Mouse (Mus musculus) cerebellum, adult 2 months (tissue): Measurements from ENCODE around the gene Il4i1. TPM values are rescaled to one million over a fixed set of nuclear protein-coding genes. Genes with fewer than 3 reads are reported as not detected.

ENCODE experiments used
- DNase-seq, 2 experiments: peaks; one replicate each; pipeline ENCODE4 v3.0.0; 2021
- H3K27ac ChIP-seq: fragments of 200-500 bp; 2 replicates; pipeline ENCODE4 v1.5.1; 2012; ENCODE audit warnings: low read length, control low read depth, inconsistent platforms; ENCODE audit not compliant: insufficient read depth
- H3K27me3 ChIP-seq: fragments of 200-500 bp; 2 replicates; pipeline ENCODE4 v1.6.1; 2012; ENCODE audit warnings: inconsistent platforms, mild to moderate bottlenecking, low read length, moderate library complexity; ENCODE audit not compliant: control insufficient read depth, insufficient read depth
- H3K4me1 ChIP-seq: fragments of 200-500 bp; 2 replicates; pipeline ENCODE4 v1.6.1; 2011; ENCODE audit warnings: low read length; ENCODE audit not compliant: control insufficient read depth, insufficient read depth
- H3K4me3 ChIP-seq: fragments of 200-500 bp; replicated peaks from 2 replicates; pipeline ENCODE3; 2011; ENCODE audit warnings: mild to moderate bottlenecking, low read depth, low read length, control low read depth; ENCODE audit not compliant: insufficient read depth
- CTCF ChIP-seq: fragments of 200-500 bp; IDR thresholded peaks from 2 replicates; pipeline ENCODE4 v1.5.1; 2011; ENCODE audit warnings: low read depth, mild to moderate bottlenecking, control low read depth, low read length, moderate library complexity, borderline replicate concordance; ENCODE audit not compliant: insufficient read depth
- POLR2A ChIP-seq: fragments of 200-500 bp; IDR thresholded peaks from 2 replicates; pipeline ENCODE4 v1.6.1; 2011; ENCODE audit warnings: low read length, control low read depth, borderline replicate concordance; ENCODE audit not compliant: insufficient read depth
- WGBS: fragments of 180-500 bp; shearing (Covaris S2); methylation state at CpG from one replicate; pipeline ENCODE4 v1.1.7; 2018; 5-methylcytosine and 5-hydroxymethylcytosine counted together
- polyA plus RNA-seq: library from polyadenylated mRNA; depleted of rRNA; stranded (reverse); fragments of >200 nt; gene quantifications from 2 replicates; pipeline ENCODE4 v1.2.3, GENCODE M21; 2012

Il4i1 gene
- polyA plus RNA-seq, 1 experiment = 1.9 TPM

DNA sequence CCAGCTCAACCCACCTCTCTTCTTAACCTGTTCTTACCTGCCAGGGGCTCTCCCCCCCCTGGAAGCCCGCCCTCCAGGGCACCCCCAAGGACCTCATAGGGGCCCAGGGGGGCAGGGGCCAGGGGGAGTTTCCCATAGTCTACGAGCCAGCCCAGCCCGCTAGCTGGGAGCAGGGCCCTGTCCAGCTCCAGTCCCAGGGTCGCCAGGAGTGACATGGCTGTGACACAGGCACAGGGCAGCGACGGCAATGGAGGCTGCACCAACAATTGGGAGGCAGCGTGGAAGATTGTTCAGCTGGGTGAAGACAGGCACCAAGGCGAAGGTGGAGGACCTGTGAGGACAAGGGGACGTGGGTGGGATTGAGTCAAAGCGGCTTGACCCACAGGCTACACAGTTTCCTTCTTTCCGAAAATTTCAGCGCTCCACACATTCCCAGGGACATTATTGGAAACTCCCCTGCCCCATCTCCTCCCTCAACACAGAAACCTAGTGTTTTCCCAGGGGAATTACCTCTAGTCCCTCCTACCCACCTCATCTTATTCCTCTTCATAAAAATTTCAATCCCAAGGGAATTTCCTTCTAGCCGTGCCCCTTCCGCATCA is 1.1 kb upstream of the Il4i1 start:
- Histone ChIP-seq H3K27me3 (no peaks in the 10 kb centered on the region), H3K27ac (no peak overlapping the region), H3K4me3 (peak overlapping the region; percentile 83), H3K4me1 (peaks cover 13% of the 10 kb centered on the region)
- 24% methylated on average over 14 of the region's 14 CpGs for WGBS
- DNase-seq = peak; percentile 34 to 41
- no peak for TF ChIP-seq POLR2A
- no peak for TF ChIP-seq CTCF

DNA sequence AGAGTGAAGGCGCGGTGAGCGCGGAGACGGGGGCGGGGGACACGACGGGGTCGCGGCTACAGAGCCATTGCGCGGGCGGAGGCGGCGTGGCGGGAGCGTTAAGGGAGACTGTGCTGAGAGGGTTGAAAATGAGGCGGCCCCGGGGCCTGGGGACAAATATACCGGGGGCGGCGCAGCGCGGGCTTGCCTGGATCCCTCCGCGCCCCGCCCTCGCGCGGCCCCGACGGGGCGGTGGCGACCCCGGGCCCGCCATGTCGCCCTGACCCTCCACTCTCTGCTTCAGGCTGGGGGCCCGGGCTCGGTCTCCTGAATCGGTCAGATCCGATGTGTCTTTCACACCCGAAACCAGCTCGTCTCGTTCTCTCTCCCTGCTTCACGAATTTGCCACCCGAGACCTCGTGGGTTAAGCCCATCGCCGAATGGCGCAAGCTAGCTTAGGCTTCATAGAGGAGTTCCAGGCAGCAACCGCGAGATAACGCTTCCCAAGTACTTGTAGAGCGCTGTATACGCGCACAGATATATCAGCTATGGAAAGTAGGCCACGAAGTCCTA is 359 bp downstream of the Il4i1 start, which contains the start of gene Atf5:
Gene Atf5, minus strand, starts transcription at position 189 of the 552 bp plus-strand sequence.
- TF ChIP-seq CTCF (no peak), POLR2A (no peak)
- DNase-seq = no peak
- Histone ChIP-seq H3K4me3 (peak within 1 kb of the TSS; percentile 83), H3K4me1 (peaks cover 14% of the 10 kb centered on the region), H3K27me3 (no peaks in the 10 kb centered on the region), H3K27ac (peak within 1 kb of the TSS; percentile 79)
- under 1% methylated on average over 57 of the region's 57 CpGs for WGBS

DNA sequence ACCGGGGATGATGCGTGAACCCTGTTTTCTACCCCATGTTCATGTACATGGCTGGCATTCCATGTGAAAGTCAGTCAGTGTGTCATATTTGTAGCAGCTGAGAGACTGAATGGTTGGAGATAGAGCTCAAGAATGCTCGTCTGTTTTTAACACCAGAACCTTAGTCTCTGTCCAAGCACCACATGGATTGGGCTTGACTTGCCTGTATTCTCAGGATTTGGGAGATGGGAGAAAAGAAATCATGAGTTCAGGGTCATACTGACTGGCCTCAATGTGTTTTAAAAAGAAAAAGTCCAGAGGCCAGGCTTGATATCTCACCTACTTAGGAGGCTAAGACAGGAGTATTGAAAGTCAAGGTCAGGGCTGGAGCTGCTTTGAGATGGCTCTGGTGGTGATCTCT is 1.3 kb downstream of the Il4i1 start:
- DNase-seq = no peak
- TF ChIP-seq CTCF (no peak), POLR2A (no peak)
- WGBS = 10% methylated on average over 3 of the region's 3 CpGs
- H3K4me1 ChIP-seq = peaks cover 14% of the 10 kb centered on the region
- H3K27ac ChIP-seq = peak overlapping the region; percentile 7; the same call in 1 of the 2 replicates
- H3K4me3 ChIP-seq = peak overlapping the region; percentile 83
- H3K27me3 ChIP-seq = no peaks in the 10 kb centered on the region

DNA sequence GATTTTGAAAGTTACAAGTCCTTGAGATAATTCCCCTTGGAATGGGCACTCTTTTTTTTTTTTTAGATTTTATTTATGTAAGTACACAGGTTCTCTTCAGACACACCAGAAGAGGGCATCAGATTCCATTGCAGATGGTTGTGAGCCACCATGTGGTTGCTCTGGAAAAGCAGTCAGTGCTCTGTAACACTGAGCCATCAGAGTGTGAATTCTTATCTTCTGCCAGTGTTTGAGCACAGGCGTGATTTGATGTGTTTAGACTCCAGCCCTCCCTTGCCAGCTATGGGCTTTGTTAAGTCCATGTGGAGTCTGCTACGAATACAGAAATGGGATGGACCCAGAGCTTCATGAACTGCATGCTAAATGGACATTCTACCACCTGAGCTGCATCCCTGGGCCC is 2.0 kb downstream of the Il4i1 start:
- WGBS = 7% methylated on average over 2 of the region's 2 CpGs

DNA sequence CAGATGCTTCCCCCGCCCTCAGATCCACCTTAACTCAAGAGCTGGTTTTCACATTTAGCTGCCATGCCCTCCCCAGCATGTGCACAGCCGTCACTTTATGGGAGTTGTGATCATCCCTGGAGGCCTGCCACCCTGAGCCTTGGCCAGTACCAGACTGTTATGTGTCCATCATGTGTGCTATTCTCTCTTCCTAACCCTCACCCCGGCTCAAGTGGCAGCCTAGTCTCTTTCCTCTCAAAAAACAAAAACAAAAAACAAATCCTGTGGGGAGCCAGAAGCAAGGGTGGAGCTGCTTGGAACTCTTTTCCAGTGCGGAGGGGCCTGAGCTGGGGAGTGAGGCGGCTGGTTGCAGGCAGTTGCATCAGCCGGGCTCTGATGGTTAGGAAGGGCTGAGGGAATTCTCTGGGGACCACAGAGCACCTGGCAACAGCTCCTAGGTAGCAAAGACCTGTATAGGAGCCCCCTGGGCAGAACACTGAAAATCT is 2.6 kb downstream of the Il4i1 start:
- H3K27ac ChIP-seq = peak overlapping the region; percentile 55
- TF ChIP-seq CTCF = no peak
- TF ChIP-seq POLR2A = no peak
- no peaks in the 10 kb centered on the region for H3K27me3 ChIP-seq
- 10% methylated on average over 6 of the region's 6 CpGs for WGBS
- H3K4me3 ChIP-seq = peak overlapping the region; percentile 34
- peaks cover 14% of the 10 kb centered on the region for H3K4me1 ChIP-seq
- DNase-seq = peak; percentile 49 to 54

More for the DNA sequence above, 2.0 kb downstream of the Il4i1 start:
- Histone ChIP-seq H3K27ac (no peak overlapping the region), H3K4me1 (peaks cover 14% of the 10 kb centered on the region), H3K4me3 (no peak overlapping the region), H3K27me3 (no peaks in the 10 kb centered on the region)
- TF ChIP-seq POLR2A = no peak
- peak; percentile 28; the same call in 1 of the 2 replicates for TF ChIP-seq CTCF
- DNase-seq = peak; percentile 18 to 33

DNA sequence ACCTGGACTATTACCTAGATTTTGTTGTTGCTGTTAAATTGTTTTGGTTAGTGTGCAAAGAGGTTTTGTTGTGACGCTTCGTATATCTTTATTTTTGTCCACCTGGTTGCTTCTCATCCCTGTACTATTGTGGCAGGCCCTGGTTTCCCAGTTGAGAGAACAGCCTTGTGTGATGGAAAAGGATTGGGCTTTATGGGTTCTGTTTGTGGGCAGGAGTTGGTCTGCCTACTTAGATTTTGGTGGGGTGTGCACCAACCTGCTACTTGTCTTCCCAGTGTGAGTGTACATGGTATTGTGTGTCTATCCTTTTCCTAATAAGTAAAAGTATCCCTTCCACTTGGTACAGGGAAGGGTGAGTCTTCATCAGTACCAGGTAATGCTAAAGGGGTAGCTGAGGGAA is 3.2 kb downstream of the Il4i1 start:
- WGBS = 64% methylated on average over 2 of the region's 2 CpGs
- no peak overlapping the region for H3K4me3 ChIP-seq
- H3K27me3 ChIP-seq = no peaks in the 10 kb centered on the region
- peaks cover 14% of the 10 kb centered on the region for H3K4me1 ChIP-seq
- TF ChIP-seq CTCF = no peak
- no peak for TF ChIP-seq POLR2A
- no peak for DNase-seq
- H3K27ac ChIP-seq = 0 out of 2 replicates have a peak overlapping the region, but pooled peaks have one; percentile 55

DNA sequence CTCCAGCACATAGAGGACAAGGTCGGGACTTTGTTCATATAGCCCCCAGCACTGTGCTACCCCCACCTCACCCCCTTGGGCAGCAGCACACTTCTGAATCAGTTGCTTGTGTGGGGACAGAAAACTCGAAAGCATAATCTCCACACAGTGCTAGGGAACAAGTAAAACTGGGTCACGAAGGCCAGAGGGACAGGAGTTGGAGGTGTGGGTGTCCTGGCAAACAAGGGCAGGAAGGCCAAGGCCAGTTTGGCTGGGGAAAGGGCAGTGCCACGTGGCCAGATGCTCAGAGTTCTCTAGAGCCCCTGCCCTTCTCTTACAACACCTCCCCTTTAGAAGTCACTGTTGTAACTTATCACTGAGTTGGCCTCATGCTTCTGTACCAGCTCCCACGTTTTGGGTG is 3.7 kb downstream of the Il4i1 start:
- Histone ChIP-seq H3K27me3 (no peaks in the 10 kb centered on the region), H3K27ac (no peak overlapping the region), H3K4me1 (peaks cover 14% of the 10 kb centered on the region), H3K4me3 (no peak overlapping the region)
- DNase-seq = peak in 1 of 2 experiments; percentile 17
- TF ChIP-seq CTCF = no peak
- 13% methylated on average over 5 of the region's 5 CpGs for WGBS

DNA sequence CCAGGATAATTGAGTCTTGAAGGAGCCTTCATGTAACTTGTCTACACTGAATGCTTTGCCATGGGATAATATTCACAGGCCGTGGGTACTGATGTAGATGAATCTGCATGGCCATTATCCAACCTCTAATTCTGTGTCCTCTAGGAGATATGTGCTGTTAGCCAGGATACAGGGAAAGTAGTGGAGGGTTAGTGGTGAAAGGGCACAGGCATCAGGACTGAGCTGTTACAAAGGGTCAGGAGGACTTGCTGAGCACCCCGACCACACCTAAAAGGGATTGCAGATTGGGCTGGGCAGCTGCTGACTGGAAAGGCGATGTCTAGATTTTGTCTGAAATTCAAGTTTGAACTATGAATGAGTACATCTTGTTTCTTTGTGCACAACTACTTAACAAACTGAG is 4.3 kb downstream of the Il4i1 start:
- no peak for TF ChIP-seq POLR2A
- no peak for TF ChIP-seq CTCF
- peaks cover 17% of the 10 kb centered on the region for H3K4me1 ChIP-seq
- no peak overlapping the region for H3K27ac ChIP-seq
- no peak overlapping the region for H3K4me3 ChIP-seq
- DNase-seq = no peak
- H3K27me3 ChIP-seq = no peaks in the 10 kb centered on the region
- WGBS = 62% methylated on average over 3 of the region's 3 CpGs
